Mouse (Mus musculus) left cerebral cortex, adult 2 months (tissue): ENCODE results near the gene Gm43951. TPM values are rescaled to one million over a fixed set of nuclear protein-coding genes. Genes with fewer than 3 reads are reported as not detected.

Source experiments
- DNase-seq, 2 experiments: peaks; one replicate each; pipeline ENCODE4 v3.0.0; 2021 to 2022; ENCODE audit warnings: low spot score in 2 of 2, mixed read lengths in 1 of 2; ENCODE audit errors: extremely low spot score in 1 of 2
- H3K27ac ChIP-seq: fragments of 200-600 bp; 2 replicates; pipeline ENCODE4 v1.8.1; 2022
- H3K4me3 ChIP-seq: fragments of 200-600 bp; 2 replicates; pipeline ENCODE4 v1.8.1; 2022
- CTCF ChIP-seq: fragments of 200-600 bp; IDR thresholded peaks from 2 replicates; pipeline ENCODE4 v1.8.1; 2022; ENCODE audit warnings: antibody characterized with exemption, mild to moderate bottlenecking, moderate library complexity
- intact Hi-C: fragments of 180-260 bp; cut with DNase I; formaldehyde crosslinking; loops from one replicate; pipeline ENCODE4 v1.15.1; 2025
- total RNA-seq, 2 experiments: library from RNA; stranded (reverse); gene quantifications; 2 replicates each; pipeline ENCODE4 v1.2.3; 2021

Gene Gm43951
- total RNA-seq, 2 experiments from 2014 or later, result 14.5 to 15.1 TPM

DNA sequence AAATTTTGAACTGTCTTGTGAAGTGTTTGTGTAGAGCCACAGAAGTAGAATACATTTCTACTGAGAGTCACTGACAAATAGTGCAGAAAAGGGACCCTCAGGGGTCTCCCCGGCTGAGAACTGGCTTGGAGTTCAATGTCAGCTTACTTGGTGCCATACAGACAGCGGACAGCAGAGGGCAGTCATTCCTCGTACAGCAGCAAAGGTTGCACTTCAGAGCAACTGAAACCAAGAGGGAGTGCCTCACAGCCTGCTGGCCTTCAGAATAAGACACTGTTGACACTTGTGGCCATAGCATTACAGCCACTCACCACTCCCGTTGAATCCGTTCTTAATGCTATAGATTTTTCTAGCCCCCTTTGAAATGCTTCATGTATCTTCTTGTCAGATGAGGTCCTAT is 18.2 kb upstream of the Gm43951 start:
- intact Hi-C loops, result loop anchor here (1.0 to 5.0 kb wide), 4 partner anchors 41 to 204 kb away; no protein-coding TSS in a partner anchor
- peak; percentile 97 for TF ChIP-seq CTCF
- Histone ChIP-seq H3K27ac (no peak overlapping the region), H3K4me3 (no peak overlapping the region)
- peak; percentile 73 to 82 for DNase-seq

- no peak for TF ChIP-seq CTCF
- H3K27ac ChIP-seq, result no peak overlapping the region
- intact Hi-C loops, result loop anchor here (2.0 to 5.0 kb wide), 2 partner anchors 119 to 339 kb away; no protein-coding TSS in a partner anchor
- no peak for DNase-seq
- no peak overlapping the region for H3K4me3 ChIP-seq
These were observed 16.8 kb upstream of the Gm43951 start for GRCm38 (mm10) chr11:72223414-72223813.

DNA sequence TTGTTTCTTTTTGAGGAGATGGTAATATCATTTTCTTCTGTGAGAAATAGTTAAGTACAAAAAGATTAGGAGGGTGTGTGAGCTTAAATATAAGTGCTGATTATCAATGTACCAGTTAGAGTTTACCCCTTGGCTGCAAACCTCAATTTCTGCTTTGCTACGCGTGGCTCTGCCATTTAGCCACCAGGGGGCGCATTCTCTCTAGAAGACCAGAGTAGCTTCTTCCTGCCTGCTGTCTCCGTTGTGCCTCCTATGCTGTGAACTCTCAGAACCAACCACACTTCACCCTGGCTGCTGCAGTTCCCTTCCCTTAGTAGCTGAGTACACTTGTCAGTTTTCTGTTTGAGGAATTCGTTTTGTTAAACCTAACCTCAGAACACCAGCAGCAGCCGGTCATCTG is 14.6 kb upstream of the Gm43951 start:
- peak; percentile 97 for TF ChIP-seq CTCF
- Histone ChIP-seq H3K4me3 (no peak overlapping the region), H3K27ac (no peak overlapping the region)
- intact Hi-C loops, result loop anchor here (5.0 kb wide), 1 partner anchor 121 kb away; no protein-coding TSS in a partner anchor
- DNase-seq, result peak; percentile 51 to 74

DNA sequence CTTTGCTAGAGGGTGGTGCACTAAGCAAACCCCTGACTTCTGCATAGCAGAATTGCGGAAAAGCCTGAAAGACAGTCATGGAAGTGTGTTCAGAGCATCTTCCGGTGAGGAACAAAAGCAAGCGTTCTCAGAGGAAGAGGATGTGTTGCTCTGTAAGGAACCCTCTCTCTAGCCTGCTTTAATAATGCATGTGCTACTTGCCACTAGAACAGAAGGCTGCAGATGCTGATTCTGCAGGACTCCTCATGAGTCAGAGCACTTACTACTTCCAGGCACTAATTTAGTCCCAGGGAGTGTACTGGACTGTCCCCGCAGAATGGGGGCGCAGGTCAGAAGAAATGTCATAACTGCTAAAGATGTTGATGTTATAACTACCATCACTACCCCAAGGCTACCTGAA is 10.5 kb upstream of the Gm43951 start:
- no peak; the same call in 1 of the 2 replicates for TF ChIP-seq CTCF
- DNase-seq, result no peak
- intact Hi-C loops, result no loop called here
- H3K27ac ChIP-seq, result no peak overlapping the region
- no peak overlapping the region for H3K4me3 ChIP-seq

GRCm38 (mm10) chr11:72215410-72215797 is 8.8 kb upstream of the Gm43951 start, which contains the start of gene Med31:
TSS of gene Med31 (minus strand) at chr11:72215592.
- Histone ChIP-seq H3K4me3 (peak within 1 kb of the TSS; percentile 84), H3K27ac (peak within 1 kb of the TSS; percentile 94)
- no peak for TF ChIP-seq CTCF
- DNase-seq, result peak; percentile 70 to 77
- intact Hi-C loops, result no loop called here

GRCm38 (mm10) chr11:72214591-72215409 is 8.2 kb upstream of the Gm43951 start:
- intact Hi-C loops, result no loop called here
- peak; percentile 92 to 93 for DNase-seq
- Histone ChIP-seq H3K27ac (peak overlapping the region; percentile 94), H3K4me3 (peak overlapping the region; percentile 84)
- no peak; the same call in 1 of the 2 replicates for TF ChIP-seq CTCF

DNA sequence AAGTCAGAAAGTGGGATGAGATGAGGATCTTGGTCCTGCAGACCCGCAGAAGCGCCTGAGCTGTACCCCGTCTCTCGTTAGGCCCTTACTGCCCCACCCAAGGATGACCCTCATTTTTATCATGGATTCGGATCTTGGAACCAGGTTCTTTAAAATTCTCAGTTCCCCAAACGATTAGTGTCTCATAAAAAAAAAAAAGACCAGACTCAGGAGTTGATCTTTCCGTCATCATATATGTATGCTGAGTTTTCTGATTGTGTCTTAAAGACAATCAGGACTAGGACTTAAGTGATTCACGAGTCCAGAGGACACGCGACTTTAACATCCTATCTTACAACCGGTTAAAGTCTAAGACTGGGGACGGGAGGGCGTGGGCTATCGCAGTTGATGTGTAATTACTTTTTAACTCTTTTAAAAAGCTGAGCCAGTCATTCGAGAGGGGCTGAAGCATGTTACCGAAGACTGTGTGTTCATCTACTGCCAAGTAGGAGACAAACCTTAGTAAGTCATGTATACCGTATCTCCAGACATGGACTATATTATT is 1.3 kb upstream of the Gm43951 start:
- intact Hi-C loops, result loop anchor here (5.0 kb wide), 1 partner anchor 156 kb away; no protein-coding TSS in a partner anchor
- Histone ChIP-seq H3K27ac (peak overlapping the region; percentile 93), H3K4me3 (peak overlapping the region; percentile 76)
- no peak for TF ChIP-seq CTCF
- DNase-seq, result no peak

GRCm38 (mm10) chr11:72207204-72207833 is 679 bp upstream of the Gm43951 start, which contains the start of the genes 4933427D14Rik and Txndc17:
TSS of gene 4933427D14Rik (minus strand) at chr11:72207459.
TSS of gene Txndc17 (plus strand) at chr11:72207547.
- intact Hi-C loops, result loop anchor here (5.0 kb wide), 1 partner anchor 155 kb away; no protein-coding TSS in a partner anchor
- DNase-seq, result peak; percentile 87 to 88
- no peak for TF ChIP-seq CTCF
- Histone ChIP-seq H3K4me3 (peak within 1 kb of the TSS; percentile 76), H3K27ac (peak within 1 kb of the TSS; percentile 93)

- TF ChIP-seq CTCF, result no peak
- H3K27ac ChIP-seq, result peak overlapping the region; percentile 93
- peak in 1 of 2 experiments; percentile 25 for DNase-seq
- intact Hi-C loops, result loop anchor here (5.0 kb wide), 1 partner anchor 153 kb away; no protein-coding TSS in a partner anchor
- H3K4me3 ChIP-seq, result peak overlapping the region; percentile 76
These were observed 1.4 kb downstream of the Gm43951 start for GRCm38 (mm10) chr11:72205256-72205655.

DNA sequence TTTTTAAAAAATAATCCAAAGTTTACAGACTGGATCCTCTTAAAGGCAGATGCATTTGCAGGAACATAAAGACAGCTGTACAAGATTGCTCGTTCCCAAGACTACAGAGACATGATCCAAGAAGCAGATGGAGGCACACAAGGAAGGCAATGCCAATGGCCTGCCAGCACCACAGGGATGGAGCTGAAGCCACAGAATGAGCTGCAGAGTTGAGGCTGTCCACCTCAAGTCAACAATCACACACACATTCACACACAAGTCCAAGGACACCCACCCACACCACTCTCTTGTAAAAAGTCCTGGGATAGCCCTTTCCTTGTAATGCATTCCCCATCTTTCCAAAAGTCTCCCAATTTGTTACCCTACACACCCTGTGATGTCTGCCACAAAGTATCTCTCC is 3.2 kb downstream of the Gm43951 start:
- intact Hi-C loops, result no loop called here
- no peak overlapping the region for H3K27ac ChIP-seq
- DNase-seq, result no peak
- no peak for TF ChIP-seq CTCF
- no peak overlapping the region for H3K4me3 ChIP-seq

DNA sequence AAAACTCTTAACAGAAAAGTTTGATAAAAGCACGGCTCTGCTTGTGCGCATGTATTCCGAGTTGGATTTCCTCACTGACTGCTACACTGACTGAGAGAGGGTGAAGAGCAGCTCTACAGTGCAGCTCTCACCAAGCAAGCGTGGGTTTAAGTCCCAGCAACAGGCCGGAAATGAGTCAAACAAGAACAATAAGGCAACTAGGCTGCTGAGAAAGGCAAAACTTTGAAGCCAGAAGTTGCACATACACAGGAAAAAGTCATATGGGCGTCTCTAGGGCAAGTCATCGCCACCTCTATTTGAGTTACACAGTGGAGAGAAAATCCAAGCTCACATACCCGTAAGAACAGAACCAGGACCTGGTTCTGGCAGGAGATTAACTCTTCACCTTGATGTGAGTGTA is 10.1 kb downstream of the Gm43951 start:
- intact Hi-C loops, result no loop called here
- no peak overlapping the region for H3K4me3 ChIP-seq
- H3K27ac ChIP-seq, result no peak overlapping the region
- DNase-seq, result no peak
- no peak for TF ChIP-seq CTCF
